Mouse (Mus musculus) lung, postnatal 25 days (tissue): ENCODE results near the gene Tex46.

Experiments
- DNase-seq: peaks from one replicate; pipeline ENCODE4 v3.0.0; 2022; ENCODE audit warnings: low spot score

Tex46 gene

DNA sequence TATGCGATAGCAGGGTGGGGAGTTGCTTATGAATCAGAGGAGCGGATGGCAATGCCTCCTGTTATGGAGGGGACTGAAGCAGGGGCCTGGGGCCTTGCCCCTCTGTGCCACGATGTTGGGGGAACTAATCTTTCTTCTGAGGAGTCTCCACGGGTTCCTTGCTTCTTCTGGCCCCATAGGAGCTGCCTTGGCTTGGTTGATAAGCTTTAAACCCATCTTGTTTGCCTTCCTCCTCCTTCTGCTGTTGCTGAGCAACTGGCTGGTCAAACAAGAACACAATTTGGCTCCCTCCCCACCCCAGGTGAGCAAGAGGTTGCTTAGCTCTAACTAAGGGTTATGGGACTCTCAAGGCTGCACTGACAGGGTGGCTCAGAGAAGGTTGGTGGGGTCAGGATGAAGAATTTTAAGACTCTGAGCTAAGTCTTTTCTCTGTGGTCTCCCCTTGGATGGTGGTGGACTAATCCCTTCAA is at the start of gene Tex46:
TSS of gene Tex46 (plus strand) at position 51 of the 470 bp plus-strand sequence.
- DNase-seq, result peak; percentile 56

DNA sequence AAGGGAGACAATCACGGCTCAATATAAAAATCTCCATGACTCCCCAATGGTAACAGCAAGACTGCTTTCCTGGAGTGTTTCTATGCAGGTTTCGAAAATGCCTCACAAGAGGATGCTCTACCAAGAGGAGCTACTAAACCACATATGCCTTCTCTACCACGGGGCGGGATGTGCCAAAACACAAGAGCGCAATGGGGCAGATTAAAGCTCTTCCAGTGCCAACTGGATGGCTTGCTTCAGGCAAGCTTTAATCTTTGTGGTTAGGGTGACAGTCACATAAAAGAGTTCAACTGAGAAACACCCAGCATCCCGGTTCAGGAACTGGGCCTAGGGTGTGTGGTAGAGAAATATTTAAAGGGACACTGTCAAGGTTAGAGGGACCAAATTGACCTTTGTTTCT is 47.5 kb upstream of the Tex46 start:
- no peak for DNase-seq

DNA sequence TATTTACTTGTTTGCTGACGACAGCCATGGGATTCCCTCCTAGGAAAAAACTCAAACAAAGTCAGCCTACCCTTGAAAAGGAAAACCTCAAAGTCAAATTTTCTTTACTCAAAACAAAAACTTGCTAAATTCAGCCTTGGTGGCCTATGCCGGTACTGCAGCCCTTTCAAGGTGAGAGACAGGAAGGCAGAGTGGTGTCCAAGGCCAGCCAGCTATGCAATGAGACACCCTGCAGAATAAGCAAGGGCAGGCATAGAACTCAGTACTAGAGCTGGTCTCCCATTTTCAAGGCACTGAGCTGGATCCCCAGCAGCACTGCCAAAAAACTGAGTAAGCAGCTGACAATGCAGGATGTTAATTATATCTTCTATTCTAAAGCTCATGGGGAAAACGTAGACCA is 41.6 kb upstream of the Tex46 start:
- no peak for DNase-seq

DNA sequence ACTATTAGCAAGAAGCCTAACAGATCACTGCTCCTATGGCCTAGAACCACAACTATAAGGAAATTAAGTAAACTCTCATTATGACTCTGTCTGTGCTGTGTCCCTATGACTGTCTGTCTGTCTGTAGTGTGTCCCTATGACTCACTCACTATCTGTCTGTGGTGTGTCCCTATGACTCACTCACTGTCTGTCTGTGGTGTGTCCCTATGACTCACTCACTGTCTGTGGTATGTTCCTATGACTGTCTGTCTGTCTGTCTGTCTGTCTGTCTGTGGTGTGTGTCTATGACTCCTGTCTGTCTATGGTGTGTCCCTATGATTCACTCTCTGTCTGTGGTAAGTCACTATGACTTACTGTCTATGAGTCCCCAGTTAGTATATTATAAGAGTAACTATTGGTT is 40.2 kb upstream of the Tex46 start:
- no peak for DNase-seq

DNA sequence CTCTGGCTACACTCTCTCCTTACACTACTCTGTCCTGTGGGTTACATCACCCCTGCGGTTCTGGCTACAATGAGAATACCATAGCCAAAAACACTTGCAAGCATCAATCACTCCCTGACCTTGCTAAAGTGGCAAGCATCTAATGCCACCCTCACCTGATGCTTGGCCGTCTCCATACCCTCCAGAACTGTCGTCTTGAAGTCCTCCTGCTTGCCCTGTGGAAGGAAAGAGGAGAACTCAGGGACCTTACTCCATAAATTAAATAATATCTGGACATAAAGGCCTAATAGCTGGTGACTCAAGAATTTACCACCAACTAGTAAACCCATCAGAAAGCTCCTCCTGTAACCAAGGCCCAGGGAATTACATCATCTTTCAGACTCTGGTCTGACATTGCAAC is 28.4 kb upstream of the Tex46 start:
- DNase-seq, result no peak

DNA sequence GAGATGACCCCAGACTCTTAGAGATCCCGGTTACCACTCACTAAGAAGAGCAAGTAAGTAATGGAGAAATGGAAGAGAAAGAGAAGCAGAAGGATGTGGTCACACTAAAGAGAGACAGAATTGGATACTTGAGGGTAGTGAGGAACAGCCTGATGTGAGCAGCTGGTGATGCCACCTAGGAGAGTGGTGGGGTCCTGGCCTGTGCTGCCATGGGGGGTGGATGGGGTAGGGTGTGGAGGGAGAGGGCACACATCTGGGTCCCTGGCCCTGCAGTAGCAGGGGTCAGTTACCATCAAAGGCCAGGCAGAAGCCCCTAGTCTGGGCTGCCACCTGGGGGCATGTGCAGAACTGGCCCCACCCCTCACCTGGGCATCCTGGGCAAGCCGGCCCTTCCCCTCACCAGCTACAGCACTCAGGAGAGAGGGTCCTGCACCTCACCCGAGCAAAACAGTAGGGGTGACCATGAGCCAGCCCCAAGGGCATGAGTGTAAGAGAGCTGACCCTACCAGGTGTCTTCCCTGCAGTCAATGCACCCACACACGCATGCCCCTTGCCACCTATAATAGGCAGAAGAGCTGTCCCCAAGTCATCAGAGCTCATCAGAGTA is 22.9 kb upstream of the Tex46 start:
- DNase-seq, result no peak

GRCm38 (mm10) chr4:136588003-136588402 is 22.2 kb upstream of the Tex46 start:
- DNase-seq, result no peak

DNA sequence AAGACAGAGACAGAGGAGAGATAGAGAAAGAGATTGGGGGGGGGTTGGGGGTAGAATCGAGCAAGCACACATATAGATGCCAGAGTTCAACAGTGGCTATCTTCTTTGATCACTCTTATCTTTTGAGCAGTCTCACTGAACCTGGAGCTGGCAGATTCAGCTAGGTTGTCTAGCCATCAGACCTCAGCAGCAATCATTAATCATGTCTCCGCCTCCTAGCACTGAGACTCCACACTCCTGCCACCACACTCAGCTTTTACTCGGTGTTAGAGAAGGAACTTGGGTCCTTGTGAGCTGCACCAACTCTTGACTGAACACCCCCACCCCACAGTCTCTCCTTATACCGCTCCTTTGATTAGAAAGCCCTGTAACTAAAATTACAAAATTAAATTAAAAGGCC is 18.1 kb upstream of the Tex46 start:
- no peak for DNase-seq

- DNase-seq, result no peak
Measured at GRCm38 (mm10) chr4:136594006-136594405, 16.2 kb upstream of the Tex46 start.

GRCm38 (mm10) chr4:136595221-136595620 is 15.0 kb upstream of the Tex46 start:
- peak; percentile 10 for DNase-seq

- DNase-seq, result no peak
Measured at GRCm38 (mm10) chr4:136598268-136598876, 11.9 kb upstream of the Tex46 start.

- no peak for DNase-seq
Measured at GRCm38 (mm10) chr4:136599869-136600268, 10.4 kb upstream of the Tex46 start.

- no peak for DNase-seq
Measured at GRCm38 (mm10) chr4:136600536-136600935, 9.7 kb upstream of the Tex46 start.

DNA sequence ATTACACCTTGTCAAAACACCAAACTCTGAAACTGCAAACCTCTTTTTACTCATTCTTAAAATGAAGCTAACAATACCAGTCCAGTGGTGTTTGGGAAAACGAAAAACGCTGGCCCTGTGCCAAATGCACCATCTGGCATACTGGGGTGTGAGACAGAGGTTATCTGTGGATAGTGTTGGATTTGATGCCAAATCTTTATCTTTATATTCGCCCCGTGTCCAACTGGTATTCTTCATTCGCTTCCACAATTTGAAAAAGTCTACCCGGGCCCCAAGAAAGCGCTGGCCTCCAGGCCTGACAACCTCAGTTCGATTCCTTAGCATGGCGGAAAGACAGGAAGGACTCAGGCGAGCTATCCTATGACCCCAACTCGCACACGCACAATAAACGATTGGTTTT is 8.8 kb upstream of the Tex46 start:
- DNase-seq, result peak; percentile 27

GRCm38 (mm10) chr4:136602018-136602554 is 8.2 kb upstream of the Tex46 start:
- DNase-seq, result peak; percentile 14

GRCm38 (mm10) chr4:136602568-136602967 is 7.7 kb upstream of the Tex46 start, which contains the start of gene Kdm1a:
Gene Kdm1a (minus strand): TSS chr4:136602723.
- peak; percentile 95 for DNase-seq

GRCm38 (mm10) chr4:136605756-136606485 is 4.3 kb upstream of the Tex46 start:
- no peak for DNase-seq

DNA sequence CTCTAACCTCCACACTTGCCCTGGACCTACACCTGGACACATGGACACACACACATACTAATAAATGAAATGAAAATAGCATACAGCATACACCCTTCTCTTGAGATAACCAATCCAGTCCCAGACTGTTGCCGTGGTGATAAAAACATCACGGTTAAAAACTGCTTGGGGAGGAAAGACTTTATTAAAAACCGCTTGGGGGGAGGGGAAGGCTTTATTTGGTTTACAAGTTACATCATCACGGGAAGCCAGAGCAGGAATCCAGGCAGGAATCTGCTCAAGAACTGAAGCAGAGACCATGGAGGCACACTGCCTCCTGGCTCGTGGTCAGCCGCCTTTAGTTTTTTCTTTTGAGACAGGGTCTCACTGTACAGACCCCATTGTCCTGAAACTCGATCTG is 3.4 kb downstream of the Tex46 start:
- DNase-seq, result no peak

GRCm38 (mm10) chr4:136621336-136621735 is 11.1 kb downstream of the Tex46 start:
- DNase-seq, result peak; percentile 56

DNA sequence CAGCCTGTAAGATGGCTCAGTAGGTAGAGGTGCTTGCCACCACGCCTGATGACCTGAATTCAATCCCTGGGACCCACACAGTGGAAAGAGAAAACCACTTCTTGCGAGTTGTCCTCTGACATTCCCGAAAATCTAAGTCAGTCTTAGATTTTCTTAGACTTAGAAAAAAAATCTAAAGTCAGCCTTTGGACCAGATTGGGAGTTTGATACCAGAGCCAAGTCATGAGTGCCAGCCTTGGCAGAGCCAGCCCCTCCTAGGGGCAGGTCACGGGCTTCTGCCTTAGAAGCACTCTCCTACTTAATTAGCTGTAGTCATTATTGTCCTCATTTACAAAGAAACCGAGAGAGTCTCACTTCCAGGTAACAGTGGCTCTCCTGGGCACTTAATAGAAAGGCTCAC is 11.7 kb downstream of the Tex46 start:
- DNase-seq, result no peak

DNA sequence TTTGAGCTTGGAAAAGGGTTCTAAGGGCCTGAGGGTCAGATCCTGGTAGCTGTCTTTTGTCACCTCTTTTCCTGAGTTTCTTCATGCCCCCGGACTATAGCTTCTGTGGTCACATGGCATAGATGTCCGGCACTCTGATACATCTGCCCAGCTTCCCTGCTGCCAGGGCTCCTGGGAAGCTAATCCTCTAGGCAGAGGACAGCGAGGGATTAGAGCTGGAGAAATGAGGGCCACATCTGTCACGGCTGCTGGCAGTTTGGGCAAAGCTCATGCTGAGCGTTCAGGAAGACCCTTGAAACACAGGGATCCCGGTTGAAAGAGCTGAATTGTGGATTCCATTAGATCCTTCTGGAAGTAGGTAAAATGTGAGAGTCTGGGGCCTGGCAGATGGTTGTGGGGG is 12.2 kb downstream of the Tex46 start, which contains the start of gene Lactbl1:
TSS of gene Lactbl1 (plus strand) at position 234 of the 400 bp plus-strand sequence.
- no peak for DNase-seq

- DNase-seq, result no peak
Measured at GRCm38 (mm10) chr4:136626590-136626989, 16.4 kb downstream of the Tex46 start.
